Mouse (Mus musculus) retina, postnatal 7 days (tissue): ENCODE measurements around the gene Enox2.
"Not testable (repeated sequence)": the region's sequence is repeated elsewhere in the genome, so short reads cannot be mapped to it uniquely, and the experiment has no call there.

Experiments
- DNase-seq: peaks from one replicate; pipeline ENCODE4 v3.0.0-alpha.2; 2012; ENCODE audit warnings: low read depth, low spot score

Enox2 gene

DNA sequence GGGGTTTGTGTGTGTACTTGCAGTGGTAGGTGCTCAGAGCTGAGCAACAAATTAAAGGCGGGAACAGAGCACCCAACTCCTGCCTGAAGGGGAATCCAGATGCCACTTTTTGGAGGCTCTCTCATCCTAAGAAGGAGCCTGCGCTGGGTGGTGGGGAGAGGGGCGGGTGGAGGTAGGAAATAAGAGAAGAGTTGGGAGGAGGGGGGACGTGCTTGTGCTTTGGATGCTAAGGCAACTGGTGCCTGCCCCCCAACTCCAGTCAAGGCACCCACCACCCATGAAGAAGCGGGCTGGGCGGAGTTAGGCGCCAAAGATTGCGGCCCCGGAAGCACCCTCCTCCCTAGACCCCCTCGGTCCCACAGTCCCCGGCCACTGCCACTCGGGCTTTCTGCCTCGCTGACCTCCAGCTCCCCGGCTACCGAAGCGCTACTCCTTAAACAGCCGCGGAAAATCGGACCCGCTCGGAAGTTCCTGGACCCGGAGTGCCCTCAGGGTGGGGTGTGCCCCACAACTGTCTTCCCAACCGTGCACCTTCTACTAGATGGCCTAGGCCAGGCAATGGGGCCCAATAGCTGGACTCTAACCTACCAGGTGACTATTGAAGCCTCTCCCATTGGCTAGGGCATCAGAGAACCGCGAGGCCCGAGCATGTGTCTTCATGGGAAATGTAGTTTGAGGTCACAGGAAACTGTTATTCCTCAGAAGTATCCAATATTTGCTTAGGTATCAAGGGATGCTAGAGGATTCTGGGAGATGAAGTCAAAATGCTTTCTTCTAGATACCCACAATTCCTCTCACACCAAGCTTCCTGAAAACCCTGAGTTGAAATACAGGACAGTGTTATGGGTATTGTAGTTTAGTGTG is at the start of gene Enox2:
Enox2 (minus strand) TSS at position 560 of the 864 bp plus-strand sequence.
- DNase-seq: peak; percentile 74

DNA sequence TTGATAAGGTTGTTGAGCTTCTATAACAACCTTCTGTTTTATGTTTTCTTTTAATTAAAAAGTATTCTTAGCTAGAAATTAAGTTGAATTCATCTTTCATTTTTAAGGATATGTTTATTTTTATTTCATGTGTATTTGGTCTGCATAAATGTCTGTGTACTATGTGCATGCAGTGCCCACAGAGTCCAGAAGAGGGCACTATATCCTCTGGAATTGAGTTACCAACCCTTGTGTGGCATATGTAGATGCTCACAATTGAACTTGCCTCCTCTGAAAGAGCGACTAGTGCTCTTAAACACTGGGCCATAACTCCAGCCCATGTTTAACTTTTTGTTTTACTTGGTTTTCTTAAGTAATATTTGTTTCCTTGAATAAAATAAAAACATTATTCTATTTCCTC is 21.4 kb upstream of the Enox2 start:
- DNase-seq: no peak

- DNase-seq: no peak
Measured at GRCm38 (mm10) chrX:49306659-49307058, 18.6 kb upstream of the Enox2 start.

GRCm38 (mm10) chrX:49279918-49280586 is 8.0 kb downstream of the Enox2 start:
- DNase-seq: no peak

- no peak for DNase-seq
Measured at GRCm38 (mm10) chrX:49273487-49274042, 14.5 kb downstream of the Enox2 start.

- no peak for DNase-seq
Measured at GRCm38 (mm10) chrX:49250816-49251215, 37.2 kb downstream of the Enox2 start.

GRCm38 (mm10) chrX:49225792-49226426 is 62.1 kb downstream of the Enox2 start:
- no peak for DNase-seq

DNA sequence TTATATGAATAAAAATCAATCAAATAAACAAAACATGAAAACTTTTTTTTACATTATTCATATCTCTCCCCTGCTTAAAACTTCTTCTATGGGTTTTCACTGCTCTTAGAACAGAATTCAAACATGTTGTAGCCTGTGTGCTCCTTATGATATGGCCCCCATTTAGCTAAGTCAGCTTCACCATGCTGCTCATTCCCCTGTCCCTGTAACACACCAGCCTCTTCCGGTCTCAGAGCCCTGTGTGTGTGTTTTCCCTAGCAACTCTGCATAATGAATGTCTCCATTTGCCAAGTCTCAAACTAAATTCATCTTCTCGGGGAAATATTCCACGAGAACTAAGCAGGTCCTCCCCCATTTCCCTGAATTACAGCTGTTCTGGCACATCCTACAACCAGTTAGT is 71.6 kb downstream of the Enox2 start:
- no peak for DNase-seq

- DNase-seq: no peak
Measured at GRCm38 (mm10) chrX:49196386-49196785, 91.7 kb downstream of the Enox2 start.

GRCm38 (mm10) chrX:49181136-49181535 is 106.9 kb downstream of the Enox2 start:
- DNase-seq: no peak

GRCm38 (mm10) chrX:49178670-49179069 is 109.4 kb downstream of the Enox2 start:
- DNase-seq: no peak

- DNase-seq: no peak
Measured at GRCm38 (mm10) chrX:49154280-49154679, 133.8 kb downstream of the Enox2 start.

DNA sequence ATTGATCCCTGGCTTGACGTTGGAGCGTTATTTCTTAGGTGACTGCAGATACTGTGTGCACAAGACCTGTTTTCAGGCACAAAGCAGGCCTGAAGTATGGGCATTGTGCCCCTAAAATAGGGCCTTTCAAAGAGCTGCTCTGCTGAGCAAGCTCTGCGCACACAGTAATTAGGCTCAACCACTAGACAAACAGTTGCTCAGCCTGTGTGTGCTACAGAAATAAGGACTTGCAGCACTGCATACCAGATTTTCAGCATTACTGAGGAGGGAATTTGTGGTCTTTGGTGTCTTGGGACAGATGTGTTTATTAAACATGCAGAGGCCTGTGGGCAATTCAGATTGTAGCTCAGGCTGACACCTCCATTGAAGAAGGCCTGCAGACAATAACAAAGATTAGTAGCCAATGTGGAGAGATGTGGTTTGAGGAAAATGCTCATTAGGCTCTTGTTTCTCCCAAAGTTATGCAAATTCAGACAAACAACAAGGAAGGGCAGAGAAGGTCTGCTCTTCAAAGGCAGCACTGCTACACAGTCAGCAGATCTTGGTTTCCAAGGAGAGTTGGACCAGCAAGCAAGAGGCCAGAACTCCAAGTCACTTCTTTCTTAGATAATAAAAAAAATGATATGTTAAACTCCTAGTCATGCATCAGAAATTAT is 163.2 kb downstream of the Enox2 start:
- DNase-seq: no peak

DNA sequence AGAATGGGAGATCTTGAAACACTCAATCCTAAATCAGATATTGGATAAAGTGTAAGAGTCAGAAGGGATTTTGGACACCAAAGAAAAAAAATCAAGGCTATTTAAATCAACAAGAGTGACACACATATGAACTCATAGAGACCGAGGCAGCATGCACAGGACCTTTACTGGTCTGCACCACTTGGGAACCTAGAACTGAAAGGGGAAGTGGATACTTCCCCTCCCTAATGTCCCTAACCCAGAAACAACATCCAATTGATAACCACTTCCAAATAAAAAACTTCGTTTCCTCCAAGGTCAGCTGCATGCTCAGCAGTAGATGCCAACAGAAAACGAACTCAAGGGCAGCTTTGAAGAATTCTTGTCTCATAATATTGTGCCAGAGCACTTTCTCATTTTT is 171.6 kb downstream of the Enox2 start:
- DNase-seq: no peak

DNA sequence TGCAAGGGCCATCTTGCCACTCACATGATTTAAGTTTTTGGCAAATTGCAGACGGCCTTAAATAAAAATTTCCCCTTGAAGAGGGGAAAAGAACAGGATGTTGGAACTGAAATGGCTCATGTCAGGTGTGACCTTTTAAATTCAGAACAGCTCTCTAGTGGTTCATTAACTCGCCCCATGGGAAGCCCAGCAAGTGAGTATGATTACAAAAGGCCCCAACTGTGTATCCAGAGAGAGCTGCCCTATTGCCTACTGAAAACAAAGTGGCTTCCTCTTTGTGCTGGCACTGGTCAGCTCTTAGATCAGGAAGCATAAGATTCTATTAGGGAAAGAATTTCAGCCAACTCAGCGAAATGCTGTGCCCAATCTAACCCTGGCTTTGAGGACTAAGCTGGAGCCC is 175.6 kb downstream of the Enox2 start:
- no peak for DNase-seq

GRCm38 (mm10) chrX:49100542-49100941 is 187.5 kb downstream of the Enox2 start:
- DNase-seq: not testable (repeated sequence)

- DNase-seq: no peak
Measured at GRCm38 (mm10) chrX:49096249-49096648, 191.8 kb downstream of the Enox2 start.

GRCm38 (mm10) chrX:49075055-49075454 is 213.0 kb downstream of the Enox2 start:
- DNase-seq: no peak

DNA sequence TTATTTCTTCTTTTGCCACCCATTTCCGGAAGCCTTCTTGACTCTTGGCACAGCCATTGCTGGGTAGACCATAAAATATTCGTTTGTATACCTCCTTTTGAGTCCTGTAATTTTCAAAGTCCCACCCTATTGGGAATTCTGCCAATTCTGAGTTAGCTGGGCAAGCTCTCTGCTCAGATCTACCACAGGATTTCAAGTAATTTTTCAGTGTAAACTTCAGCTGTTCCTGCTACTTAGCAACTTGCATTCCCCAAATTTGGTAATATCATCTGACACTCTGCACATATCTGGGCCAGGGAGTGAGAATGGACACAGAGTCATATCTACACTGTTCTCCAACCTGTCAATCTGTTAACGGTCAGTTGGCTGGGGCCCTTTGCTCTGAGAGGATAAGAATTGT is 214.5 kb downstream of the Enox2 start:
- DNase-seq: no peak

DNA sequence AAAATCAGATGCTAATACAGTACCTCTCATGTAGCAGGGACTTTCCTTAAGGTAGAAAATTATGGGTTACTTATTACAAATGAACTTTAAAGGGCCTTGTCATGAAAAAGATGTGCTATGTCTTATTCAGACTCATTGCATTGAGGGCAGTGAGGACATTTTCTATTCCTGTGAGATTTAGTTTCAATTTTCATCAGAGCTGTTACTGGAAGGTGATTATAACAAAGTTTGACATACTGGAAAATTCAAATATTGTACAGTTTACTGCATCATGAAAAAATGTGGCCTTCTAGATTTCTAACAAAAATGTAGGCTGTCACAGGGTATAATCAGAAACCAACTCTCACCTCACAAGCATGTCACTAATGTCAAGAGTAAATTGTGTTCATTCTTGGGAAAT is 242.9 kb downstream of the Enox2 start:
- no peak for DNase-seq

GRCm38 (mm10) chrX:49009746-49010145 is 278.3 kb downstream of the Enox2 start:
- no peak for DNase-seq

DNA sequence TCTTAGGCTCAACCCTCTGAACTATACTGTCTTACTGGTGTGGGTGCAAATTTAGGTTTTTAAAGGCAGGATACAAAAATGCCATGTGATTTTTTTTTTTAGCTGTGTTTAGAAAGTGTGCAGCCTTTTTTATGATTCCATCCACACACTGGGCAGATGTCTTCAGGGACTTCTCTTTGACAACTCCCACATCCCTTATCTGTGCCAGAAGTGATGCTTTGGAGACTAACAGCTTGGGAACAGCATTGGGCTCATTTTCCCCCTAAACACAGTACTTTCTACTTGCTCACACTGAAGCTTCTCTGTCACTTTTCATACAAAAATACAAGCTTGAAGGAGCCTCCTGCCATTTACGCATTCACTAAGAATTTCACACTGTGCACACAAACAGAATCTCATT is 282.4 kb downstream of the Enox2 start:
- DNase-seq: no peak
